Mouse (Mus musculus) ES-E14 (cell line): Measurements from ENCODE around the gene Ccdc40. TPM values are rescaled to one million over a fixed set of nuclear protein-coding genes. Genes with fewer than 3 reads are reported as not detected.

ENCODE experiments used
- DNase-seq: peaks from one replicate; pipeline ENCODE4 v3.0.0-alpha.2; 2013; ENCODE audit warnings: low read depth, low spot score
- H3K27ac ChIP-seq: 2 replicates; pipeline ENCODE4 v1.5.1; 2012; ENCODE audit warnings: low read depth, mild to moderate bottlenecking, low read length, moderate library complexity, mixed read lengths; ENCODE audit not compliant: poor library complexity, insufficient read depth, severe bottlenecking
- H3K36me3 ChIP-seq: 2 replicates; pipeline ENCODE4 v1.6.1; 2012; ENCODE audit warnings: mild to moderate bottlenecking, low read length, moderate library complexity, mixed read lengths; ENCODE audit not compliant: control insufficient read depth, poor library complexity, insufficient read depth, severe bottlenecking
- H3K4me1 ChIP-seq, 2 experiments: fragments of 150-350 bp in 1 of 2; sonication (generic) in 1 of 2; 2 replicates each; pipeline ENCODE4 v1.6.1; 2012; ENCODE audit warnings: low read length in 2 of 2, mild to moderate bottlenecking in 1 of 2, mixed read lengths in 1 of 2; ENCODE audit not compliant: control insufficient read depth in 2 of 2, insufficient read depth in 2 of 2, poor library complexity in 1 of 2
- H3K4me3 ChIP-seq, 2 experiments: fragments of 150-350 bp in 1 of 2; sonication (generic) in 1 of 2; 2 replicates each; pipeline ENCODE4 v1.5.1; 2012; ENCODE audit warnings: low read length in 2 of 2, low read depth in 1 of 2, mild to moderate bottlenecking in 1 of 2, mixed read lengths in 1 of 2; ENCODE audit not compliant: insufficient read depth in 1 of 2, poor library complexity in 1 of 2, severe bottlenecking in 1 of 2
- H3K9ac ChIP-seq: 2 replicates; pipeline ENCODE4 v1.6.1; 2012; ENCODE audit warnings: low read depth, mild to moderate bottlenecking, low read length, mixed read lengths; ENCODE audit not compliant: poor library complexity, insufficient read depth, severe bottlenecking
- H3K9me3 ChIP-seq: fragments of 150-350 bp; sonication (generic); 2 replicates; pipeline ENCODE4 v1.6.1; 2012; ENCODE audit warnings: low read depth, mild to moderate bottlenecking, low read length; ENCODE audit not compliant: control insufficient read depth, insufficient read depth
- CHD2 ChIP-seq: IDR thresholded peaks from 2 replicates; pipeline ENCODE4 v1.6.1; 2014; ENCODE audit warnings: mild to moderate bottlenecking, low read depth, low read length, inconsistent platforms
- HCFC1 ChIP-seq: IDR thresholded peaks from 2 replicates; pipeline ENCODE4 v1.6.1; 2012; ENCODE audit warnings: low read length, inconsistent platforms, borderline replicate concordance; ENCODE audit not compliant: insufficient read depth
- MAFK ChIP-seq: IDR thresholded peaks from 2 replicates; pipeline ENCODE4 v1.6.1; 2014; ENCODE audit warnings: mild to moderate bottlenecking, low read depth, low read length, inconsistent platforms; ENCODE audit not compliant: insufficient read depth
- ZC3H11A ChIP-seq: IDR thresholded peaks from 2 replicates; pipeline ENCODE4 v1.6.1; 2012; ENCODE audit warnings: low read depth, mild to moderate bottlenecking, inconsistent platforms, low read length, borderline replicate concordance
- ZNF384 ChIP-seq: IDR thresholded peaks from 2 replicates; pipeline ENCODE4 v1.6.1; 2012; ENCODE audit warnings: low read depth, low read length, inconsistent platforms
- in situ Hi-C, 2 experiments: fragments of 600-800 bp; cut with MboI; formaldehyde crosslinking; loops; one replicate each; pipeline ENCODE4 v1.15.1; 2025; ENCODE audit warnings: low sequenced_read_pairs in 2 of 2, inconsistent platforms in 1 of 2; ENCODE audit not compliant: unreplicated experiment in 2 of 2
- total RNA-seq: library from RNA; depleted of rRNA; stranded (reverse); fragments of 300-350 nt; gene quantifications from 2 replicates; pipeline ENCODE4 v1.2.3, GENCODE M21; 2012

Gene Ccdc40
- total RNA-seq, 1 experiment, result 6.2 TPM

- no peak overlapping the region for H3K9ac ChIP-seq
- no peak for TF ChIP-seq ZNF384
- no peak for TF ChIP-seq HCFC1
- no peak for TF ChIP-seq ZC3H11A
- TF ChIP-seq MAFK, result no peak
- TF ChIP-seq CHD2, result no peak
- in situ Hi-C loops, result no loop called here
- H3K36me3 ChIP-seq, result peaks cover 4% of the 10 kb centered on the region; the same call in 1 of the 2 replicates
- DNase-seq, result no peak
- no peak overlapping the region for H3K27ac ChIP-seq
- H3K4me1 ChIP-seq, result peaks cover 0 to 19% of the 10 kb centered on the region in 2 experiments; a peak in 3 of 4 replicates
- no peak overlapping the region for H3K4me3 ChIP-seq
- no peaks in the 10 kb centered on the region for H3K9me3 ChIP-seq
These were observed 8.4 kb upstream of the Ccdc40 start for GRCm38 (mm10) chr11:119219816-119220465.

DNA sequence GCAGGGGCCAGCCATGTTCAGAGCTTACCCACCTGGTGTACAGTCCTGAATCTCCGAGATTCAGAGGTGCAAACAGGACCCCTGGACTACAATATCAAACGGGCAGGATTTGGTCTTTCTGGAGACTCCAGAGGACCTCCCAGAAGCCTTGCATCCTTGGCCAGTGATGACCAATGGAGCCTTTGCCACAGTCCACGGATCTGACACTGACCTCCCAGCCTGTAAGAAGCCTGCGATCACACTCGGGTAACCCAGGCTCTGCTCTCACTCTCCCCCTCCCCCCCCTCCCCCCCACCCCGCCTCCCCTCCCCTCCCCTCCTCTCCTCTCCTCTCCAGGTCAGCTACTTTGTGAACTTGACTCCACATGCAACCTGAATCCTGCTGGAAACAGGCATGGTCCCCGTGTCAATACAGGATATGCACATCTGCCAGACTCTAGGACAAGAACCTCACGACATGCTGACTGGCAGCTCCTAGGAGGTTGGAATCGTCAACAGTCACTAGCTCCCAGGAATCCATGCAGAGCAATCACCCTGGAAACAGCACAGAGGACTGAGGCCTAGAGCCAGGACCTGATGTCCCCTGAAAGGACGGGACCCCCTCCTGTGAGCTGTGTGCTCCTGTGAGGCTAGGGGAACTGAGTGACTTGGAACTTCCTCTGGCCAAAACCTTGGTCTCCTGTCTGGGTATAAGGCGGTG is 6.4 kb upstream of the Ccdc40 start:
- no peak overlapping the region for H3K27ac ChIP-seq
- in situ Hi-C loops, result no loop called here
- H3K36me3 ChIP-seq, result peaks cover 4% of the 10 kb centered on the region; the same call in 1 of the 2 replicates
- no peak overlapping the region for H3K4me3 ChIP-seq
- H3K4me1 ChIP-seq, result peaks cover 0 to 15% of the 10 kb centered on the region in 2 experiments; a peak in 2 of 4 replicates
- TF ChIP-seq MAFK (no peak), CHD2 (no peak), HCFC1 (no peak), ZNF384 (no peak), ZC3H11A (no peak)
- H3K9ac ChIP-seq, result no peak overlapping the region
- DNase-seq, result no peak
- no peaks in the 10 kb centered on the region for H3K9me3 ChIP-seq

- H3K9me3 ChIP-seq, result no peaks in the 10 kb centered on the region
- no peak overlapping the region for H3K4me3 ChIP-seq
- TF ChIP-seq ZC3H11A (no peak), ZNF384 (no peak), CHD2 (no peak), MAFK (no peak), HCFC1 (no peak)
- DNase-seq, result no peak
- H3K36me3 ChIP-seq, result no peaks in the 10 kb centered on the region
- no peak overlapping the region for H3K9ac ChIP-seq
- H3K27ac ChIP-seq, result no peak overlapping the region
- in situ Hi-C loops, result no loop called here
- H3K4me1 ChIP-seq, result peaks cover 0 to 15% of the 10 kb centered on the region in 2 experiments; a peak in 2 of 4 replicates
These were observed 5.1 kb upstream of the Ccdc40 start for GRCm38 (mm10) chr11:119223124-119223890.

DNA sequence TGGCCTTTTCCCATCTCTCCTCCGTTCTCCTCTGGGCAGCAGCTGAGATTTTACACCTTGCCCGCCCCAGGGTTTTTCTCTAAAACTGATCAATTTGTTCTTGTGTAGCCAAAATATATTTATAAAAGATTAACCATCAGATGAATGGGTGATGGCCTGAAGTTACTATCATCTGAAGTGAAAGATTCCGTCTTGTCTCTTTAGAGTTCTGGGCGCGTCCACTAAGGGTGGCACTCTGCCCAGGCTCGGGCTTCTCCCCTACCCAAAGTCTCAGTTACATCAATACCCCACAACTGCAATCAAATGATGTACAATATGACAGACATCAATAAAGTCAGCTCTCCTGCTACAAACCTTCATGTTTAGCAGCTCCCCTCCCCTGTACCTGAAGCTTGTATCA is 3.4 kb upstream of the Ccdc40 start:
- in situ Hi-C loops, result no loop called here
- TF ChIP-seq CHD2 (no peak), MAFK (no peak), ZC3H11A (no peak), ZNF384 (no peak), HCFC1 (no peak)
- no peak overlapping the region for H3K27ac ChIP-seq
- H3K4me1 ChIP-seq, result peaks cover 0 to 12% of the 10 kb centered on the region in 2 experiments; a peak in 2 of 4 replicates
- no peak overlapping the region for H3K4me3 ChIP-seq
- no peaks in the 10 kb centered on the region for H3K36me3 ChIP-seq
- H3K9me3 ChIP-seq, result no peaks in the 10 kb centered on the region
- DNase-seq, result no peak
- no peak overlapping the region for H3K9ac ChIP-seq
